Mouse (Mus musculus) retina, postnatal 7 days (tissue): ENCODE data around the gene Prrx2.
"Not testable (repeated sequence)": the region's sequence is repeated elsewhere in the genome, so short reads cannot be mapped to it uniquely, and the experiment has no call there.

Experiments
- DNase-seq: peaks from one replicate; pipeline ENCODE4 v3.0.0-alpha.2; 2012; ENCODE audit warnings: low read depth, low spot score

The Prrx2 gene

DNA sequence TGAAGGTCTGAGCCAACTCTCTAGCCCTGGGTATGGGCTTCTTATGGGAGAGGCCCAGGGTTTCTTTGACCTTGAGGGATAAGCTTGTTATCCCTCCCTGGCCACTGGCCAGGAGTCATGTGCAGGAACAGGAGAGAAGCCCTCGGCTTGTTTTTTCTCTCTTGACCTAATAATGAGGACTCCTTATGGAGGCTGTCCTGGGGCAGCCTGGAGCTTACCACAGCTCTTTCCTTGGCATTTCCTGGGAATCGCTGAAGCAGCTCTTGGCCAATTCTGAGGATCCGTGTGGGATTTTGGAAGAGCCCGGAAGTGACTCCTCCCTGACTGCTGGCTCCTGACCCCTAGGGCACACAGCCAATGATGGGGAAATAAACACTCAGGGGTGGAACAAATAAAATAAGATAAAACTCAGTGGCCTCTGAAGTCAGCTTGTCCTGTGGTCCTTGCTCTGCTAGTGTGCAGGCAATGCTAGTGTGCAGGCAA is 77.6 kb downstream of the Prrx2 start:
- peak; percentile 70 for DNase-seq

DNA sequence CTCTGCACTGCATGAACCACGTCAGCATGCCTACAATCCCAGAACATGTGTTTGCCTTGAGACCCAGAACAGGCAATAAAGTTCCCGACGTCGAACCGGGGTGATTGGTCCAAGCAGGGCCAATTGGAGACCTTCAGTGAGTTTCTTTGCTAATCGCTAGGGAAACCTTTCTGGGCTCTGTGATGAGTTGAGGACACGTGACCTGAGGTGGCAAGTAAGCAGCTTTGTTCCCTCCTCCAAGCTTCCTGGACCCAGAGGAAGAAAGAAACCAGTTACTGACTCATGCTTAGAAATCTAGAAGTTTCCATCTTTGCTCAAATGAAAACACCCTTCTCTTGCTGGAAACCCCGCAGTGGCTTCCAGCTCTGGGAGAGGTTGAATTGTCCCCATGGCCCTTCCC is 78.2 kb downstream of the Prrx2 start:
- no peak for DNase-seq

- no peak for DNase-seq
Observed at GRCm38 (mm10) chr2:30914836-30915235, 80.1 kb downstream of the Prrx2 start.

DNA sequence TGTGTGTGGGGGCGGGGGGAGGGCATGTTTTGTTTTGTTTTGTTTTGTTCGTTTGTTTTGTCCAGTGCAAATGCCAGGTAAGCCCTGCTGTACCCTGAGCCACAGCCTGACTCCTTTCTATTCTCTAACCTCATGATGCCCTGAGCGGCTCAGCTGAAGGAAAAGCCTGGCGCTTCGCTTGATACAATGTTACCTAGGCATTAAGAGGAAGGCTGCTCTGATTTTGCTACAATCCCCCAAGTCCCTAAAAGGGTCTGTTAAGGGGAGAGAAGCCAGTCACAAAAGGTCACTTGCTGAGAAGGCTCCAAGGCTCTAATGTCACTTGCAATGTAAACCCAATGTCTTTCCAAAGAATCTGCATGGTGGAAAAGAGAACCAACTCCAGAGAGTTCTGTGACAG is 80.6 kb downstream of the Prrx2 start:
- no peak for DNase-seq

DNA sequence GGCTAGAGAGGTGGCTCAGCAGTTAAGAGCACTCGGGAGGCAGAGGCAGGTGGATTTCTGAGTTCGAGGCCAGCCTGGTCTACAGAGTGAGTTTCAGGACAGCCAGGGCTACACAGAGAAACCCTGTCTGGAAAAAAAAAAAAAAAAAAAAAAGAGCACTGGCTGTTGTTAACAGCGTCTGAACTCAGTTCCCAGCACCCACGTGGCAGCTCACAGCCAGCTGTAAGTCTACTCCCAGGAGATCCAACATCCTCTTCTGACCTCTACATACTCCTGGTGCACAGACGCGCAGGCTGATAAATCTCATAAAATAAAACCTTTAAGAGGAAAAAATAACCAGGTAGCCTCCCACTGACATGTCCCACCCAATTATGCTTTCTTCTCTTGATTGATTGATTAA is 81.2 kb downstream of the Prrx2 start:
- not testable (repeated sequence) for DNase-seq

GRCm38 (mm10) chr2:30917649-30918048 is 82.9 kb downstream of the Prrx2 start:
- no peak for DNase-seq

DNA sequence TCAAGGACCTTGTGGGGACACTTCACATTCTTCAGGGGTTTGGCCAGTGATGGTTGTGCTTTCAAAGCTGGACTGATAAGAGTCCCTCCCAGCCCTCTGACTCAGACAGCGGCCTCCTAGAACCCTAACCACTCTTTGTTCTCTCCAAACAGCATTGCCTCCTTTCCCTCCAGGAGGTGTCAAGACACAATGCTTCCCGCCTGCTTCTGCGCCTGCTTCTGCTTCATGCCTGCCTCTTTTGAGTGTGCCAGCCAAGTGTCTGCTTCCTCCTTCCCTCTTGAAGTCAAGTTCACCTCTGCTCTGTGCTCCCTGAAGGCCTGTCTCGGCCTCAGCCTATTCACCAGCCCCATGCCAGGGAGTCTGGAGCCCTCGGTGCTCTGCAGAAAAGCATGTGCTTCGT is 83.4 kb downstream of the Prrx2 start:
- DNase-seq, result no peak

- DNase-seq, result no peak
Observed at GRCm38 (mm10) chr2:30918780-30919329, 84.1 kb downstream of the Prrx2 start.

DNA sequence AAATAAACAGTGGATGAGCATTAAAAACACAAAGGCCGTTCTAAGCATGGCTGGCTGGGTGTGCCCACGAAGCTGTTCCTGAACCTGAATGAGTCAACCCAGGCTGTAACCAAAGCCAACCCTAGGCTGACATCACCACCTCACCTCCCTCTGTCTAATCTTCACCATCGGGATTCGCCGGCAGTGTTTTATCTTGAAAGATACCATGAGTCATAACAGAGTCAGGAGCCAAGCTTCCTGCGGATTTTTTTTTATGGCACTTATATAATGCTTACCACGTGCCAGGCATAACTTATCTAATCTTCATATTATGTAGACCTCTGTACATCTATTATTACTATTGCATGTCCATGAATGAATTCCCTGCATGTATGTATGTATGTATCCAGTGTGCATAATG is 85.4 kb downstream of the Prrx2 start:
- no peak for DNase-seq

- no peak for DNase-seq
Observed at GRCm38 (mm10) chr2:30923099-30923498, 88.3 kb downstream of the Prrx2 start.

DNA sequence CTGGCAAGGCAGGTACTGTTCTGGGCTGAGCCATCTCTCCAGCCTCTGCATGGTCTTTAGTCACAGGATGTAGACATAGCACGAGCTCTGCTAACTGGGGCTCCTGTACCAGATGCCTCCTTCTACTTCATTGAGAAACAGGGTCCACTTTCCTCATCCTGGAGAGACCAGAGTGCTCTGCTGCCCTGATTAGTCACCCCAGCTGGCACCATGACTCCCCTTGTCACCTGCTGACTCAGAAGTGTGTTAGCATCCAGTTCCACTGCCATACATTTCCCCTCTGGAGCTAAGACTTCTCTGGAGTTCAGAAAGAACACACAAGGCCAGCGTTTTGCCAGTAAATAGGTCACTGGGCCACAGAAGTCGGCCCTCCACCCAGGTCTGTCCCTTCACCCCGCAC is 90.4 kb downstream of the Prrx2 start:
- no peak for DNase-seq

- DNase-seq, result no peak
Observed at GRCm38 (mm10) chr2:30926381-30926780, 91.6 kb downstream of the Prrx2 start.

DNA sequence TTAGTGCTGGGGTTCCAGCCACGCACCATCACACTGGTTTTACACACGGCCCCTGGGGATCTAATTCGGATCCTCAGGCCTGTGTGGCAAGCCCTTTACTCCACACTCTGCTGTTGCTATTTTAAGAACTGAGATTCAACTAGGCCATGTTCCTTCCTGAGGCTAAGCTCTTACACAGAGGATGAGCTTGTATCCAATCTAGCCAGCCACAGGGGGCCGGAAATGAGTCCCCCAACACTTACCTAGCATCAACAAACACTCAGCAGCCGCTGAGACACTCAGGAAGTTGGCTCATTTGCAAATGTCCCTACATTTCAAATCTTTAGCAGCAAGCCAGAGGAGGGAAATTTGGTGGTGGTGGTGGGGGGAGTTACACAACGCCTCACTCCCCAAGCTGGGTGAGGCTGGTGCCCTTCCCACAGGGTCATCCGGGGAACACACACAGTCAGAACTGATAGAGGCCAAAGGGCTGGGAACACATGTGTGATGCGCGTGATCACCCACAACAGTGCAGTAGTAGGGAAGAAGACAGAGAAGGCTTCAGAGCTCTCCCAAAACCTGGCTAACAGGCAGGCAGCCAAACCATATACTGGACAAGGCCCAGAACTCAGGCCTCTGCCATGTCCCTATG is 92.5 kb downstream of the Prrx2 start:
- no peak for DNase-seq

- DNase-seq, result peak; percentile 74
Observed at GRCm38 (mm10) chr2:30927844-30928628, 93.3 kb downstream of the Prrx2 start.

GRCm38 (mm10) chr2:30928893-30929482 is 94.2 kb downstream of the Prrx2 start:
- no peak for DNase-seq

DNA sequence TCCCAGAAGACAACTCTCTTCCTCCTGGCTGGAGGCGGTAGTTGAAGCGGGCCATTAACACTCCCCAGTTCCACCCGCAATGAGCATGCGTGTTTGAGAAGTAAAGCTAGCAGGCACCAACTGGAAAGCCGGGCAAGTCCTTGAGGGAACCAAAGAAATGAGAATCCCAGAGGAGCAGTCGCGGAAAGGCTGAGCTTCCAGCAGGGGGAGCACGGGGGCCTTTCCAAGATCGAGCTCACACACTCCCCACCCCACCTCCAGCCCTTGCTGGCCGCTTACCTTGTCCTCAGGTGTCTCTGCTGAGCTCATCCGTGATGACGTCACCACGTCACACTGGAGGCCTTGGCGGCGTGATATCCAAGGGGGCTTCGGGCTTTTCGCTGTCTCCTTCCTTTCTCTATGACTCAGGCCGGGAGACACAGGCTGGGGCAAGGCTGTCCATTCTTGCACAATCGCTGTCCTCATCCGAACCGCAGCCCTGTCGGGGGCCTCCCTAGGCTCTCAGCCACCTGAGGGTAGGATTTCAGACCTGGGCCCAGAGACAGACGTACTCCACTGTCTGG is 94.8 kb downstream of the Prrx2 start, which contains the start of gene Ptges:
TSS of gene Ptges (minus strand) at position 381 of the 563 bp plus-strand sequence.
- peak; percentile 51 for DNase-seq

GRCm38 (mm10) chr2:30930846-30931245 is 96.1 kb downstream of the Prrx2 start:
- DNase-seq, result not testable (repeated sequence)
